Mouse (Mus musculus) retina, postnatal 1 day (tissue): ENCODE data around the gene Kcnn1.
"Not testable (repeated sequence)": the region's sequence is repeated elsewhere in the genome, so short reads cannot be mapped to it uniquely, and the experiment has no call there.

Experiments used
- DNase-seq: peaks from one replicate; pipeline ENCODE4 v3.0.0-alpha.2; 2012

Kcnn1 gene

GRCm38 (mm10) chr8:70862824-70863641 lies at the start of gene Kcnn1:
TSS of gene Kcnn1 (minus strand) at chr8:70863258.
- peak; percentile 67 for DNase-seq

GRCm38 (mm10) chr8:70911596-70911995 lies 48.5 kb upstream of the Kcnn1 start:
- no peak for DNase-seq

GRCm38 (mm10) chr8:70907518-70907917 lies 44.5 kb upstream of the Kcnn1 start:
- no peak for DNase-seq

- DNase-seq, result peak; percentile 95
Measured at GRCm38 (mm10) chr8:70905831-70906736, 43.0 kb upstream of the Kcnn1 start, which contains the start of gene Map1s. TSS of gene Map1s (plus strand) at chr8:70905932.

GRCm38 (mm10) chr8:70905463-70905830 lies 42.4 kb upstream of the Kcnn1 start:
- DNase-seq, result no peak

- no peak for DNase-seq
Measured at GRCm38 (mm10) chr8:70904532-70904931, 41.5 kb upstream of the Kcnn1 start.

GRCm38 (mm10) chr8:70903582-70903981 lies 40.5 kb upstream of the Kcnn1 start:
- no peak for DNase-seq

GRCm38 (mm10) chr8:70903112-70903511 lies 40.1 kb upstream of the Kcnn1 start:
- DNase-seq, result no peak

- no peak for DNase-seq
Measured at GRCm38 (mm10) chr8:70902211-70902610, 39.2 kb upstream of the Kcnn1 start.

GRCm38 (mm10) chr8:70900872-70901387 lies 37.9 kb upstream of the Kcnn1 start:
- DNase-seq, result no peak

- DNase-seq, result no peak
Measured at GRCm38 (mm10) chr8:70899226-70899625, 36.2 kb upstream of the Kcnn1 start.

- DNase-seq, result no peak
Measured at GRCm38 (mm10) chr8:70898661-70899198, 35.7 kb upstream of the Kcnn1 start.

GRCm38 (mm10) chr8:70897681-70898413 lies 34.8 kb upstream of the Kcnn1 start:
- DNase-seq, result peak; percentile 83

- peak; percentile 100 for DNase-seq
Measured at GRCm38 (mm10) chr8:70897021-70897680, 34.1 kb upstream of the Kcnn1 start, which contains the start of gene Rpl18a. TSS of gene Rpl18a (minus strand) at chr8:70897412.

- no peak for DNase-seq
Measured at GRCm38 (mm10) chr8:70896316-70897020, 33.4 kb upstream of the Kcnn1 start.

- not testable (repeated sequence) for DNase-seq
Measured at GRCm38 (mm10) chr8:70895571-70896259, 32.7 kb upstream of the Kcnn1 start.

- DNase-seq, result no peak
Measured at GRCm38 (mm10) chr8:70894771-70895545, 31.9 kb upstream of the Kcnn1 start.

- no peak for DNase-seq
Measured at GRCm38 (mm10) chr8:70894385-70894720, 31.3 kb upstream of the Kcnn1 start.

- peak; percentile 90 for DNase-seq
Measured at GRCm38 (mm10) chr8:70893656-70894384, 30.8 kb upstream of the Kcnn1 start.
